Mouse (Mus musculus) kidney, adult 2 months (tissue): ENCODE measurements around the gene Chd4.

Experiments used
- CTCF ChIP-seq: fragments of 200-500 bp; conservative IDR thresholded peaks from 2 replicates; pipeline ENCODE4 v1.5.1; 2011; ENCODE audit warnings: low read depth, mild to moderate bottlenecking, control low read depth, low read length, moderate library complexity, mixed read lengths; ENCODE audit not compliant: insufficient read depth, insufficient read length
- POLR2A ChIP-seq: fragments of 200-500 bp; IDR thresholded peaks from one replicate; pipeline ENCODE4 v1.6.1; 2011; ENCODE audit warnings: low read depth, low read length, control low read depth

GRCm38 (mm10) chr6:125146797-125147196 lies 51.0 kb downstream of the Chd4 start:
- TF ChIP-seq CTCF: no peak
- TF ChIP-seq POLR2A: no peak
